Mouse (Mus musculus) MEL (cell line): ENCODE measurements around the gene St6galnac3. TPM values are rescaled to one million over a fixed set of nuclear protein-coding genes. Genes with fewer than 3 reads are reported as not detected.

Experiments
- DNase-seq: peaks from one replicate; pipeline ENCODE4 v3.0.0; 2011; ENCODE audit warnings: low read depth, low spot score
- H3K27ac ChIP-seq: 2 replicates; pipeline ENCODE4 v1.5.1; 2012; ENCODE audit warnings: low read depth, mild to moderate bottlenecking, control low read depth, low read length, moderate library complexity; ENCODE audit not compliant: control insufficient read depth
- H3K27me3 ChIP-seq, 2 experiments: fragments of 150-350 bp in 1 of 2; sonication (generic) in 1 of 2; 2 replicates each; pipeline ENCODE4 v1.6.1; 2012; ENCODE audit warnings: low read length in 2 of 2, mild to moderate bottlenecking in 2 of 2, improper control_type of control experiment in 1 of 2, moderate library complexity in 1 of 2; ENCODE audit not compliant: insufficient read depth in 2 of 2, control insufficient read depth in 1 of 2
- H3K36me3 ChIP-seq, 2 experiments: 2 replicates each; pipeline ENCODE4 v1.6.1; 2012 to 2014; ENCODE audit warnings: low read length in 2 of 2, improper control_type of control experiment in 1 of 2, inconsistent platforms in 1 of 2, mild to moderate bottlenecking in 1 of 2; ENCODE audit not compliant: insufficient read depth in 2 of 2, control insufficient read depth in 1 of 2
- H3K4me1 ChIP-seq, 2 experiments: fragments of 150-350 bp in 1 of 2; sonication (generic) in 1 of 2; 2 replicates each; pipeline ENCODE4 v1.6.1; 2012; ENCODE audit warnings: low read length in 2 of 2, improper control_type of control experiment in 1 of 2, mild to moderate bottlenecking in 1 of 2; ENCODE audit not compliant: insufficient read depth in 2 of 2, control insufficient read depth in 1 of 2
- H3K4me3 ChIP-seq, 2 experiments: fragments of 150-350 bp in 1 of 2; sonication (generic) in 1 of 2; 2 replicates each; pipeline ENCODE4 v1.5.1; 2012; ENCODE audit warnings: low read depth in 2 of 2, low read length in 2 of 2, mild to moderate bottlenecking in 2 of 2, moderate library complexity in 2 of 2, control low read depth in 1 of 2, improper control_type of control experiment in 1 of 2; ENCODE audit not compliant: control insufficient read depth in 1 of 2, insufficient read depth in 1 of 2
- H3K79me2 ChIP-seq: 2 replicates; pipeline ENCODE4 v1.6.1; 2012; ENCODE audit warnings: mild to moderate bottlenecking, low read length, moderate library complexity; ENCODE audit not compliant: control insufficient read depth, poor library complexity, insufficient read depth
- H3K9ac ChIP-seq: 2 replicates; pipeline ENCODE4 v1.6.1; 2012; ENCODE audit warnings: low read depth, mild to moderate bottlenecking, control low read depth, low read length, moderate library complexity; ENCODE audit not compliant: control insufficient read depth, poor library complexity, severe bottlenecking
- H3K9me3 ChIP-seq: fragments of 150-350 bp; sonication (generic); replicated peaks from 2 replicates; pipeline ENCODE4 v1.6.1; 2012; ENCODE audit warnings: mild to moderate bottlenecking, low read length, improper control_type of control experiment, moderate library complexity; ENCODE audit not compliant: insufficient read depth
- CHD1 ChIP-seq: IDR thresholded peaks from 2 replicates; pipeline ENCODE4 v1.6.1; 2012; ENCODE audit warnings: low read depth, mild to moderate bottlenecking, inconsistent platforms, low read length, improper control_type of control experiment
- CHD2 ChIP-seq: IDR thresholded peaks from 2 replicates; pipeline ENCODE4 v1.6.1; 2011; ENCODE audit warnings: low read length, improper control_type of control experiment
- E2F4 ChIP-seq: IDR thresholded peaks from 2 replicates; pipeline ENCODE4 v1.6.1; 2011; ENCODE audit warnings: low read depth, low read length, improper control_type of control experiment, borderline replicate concordance
- ELF1 ChIP-seq: IDR thresholded peaks from 2 replicates; pipeline ENCODE4 v1.6.1; 2014; ENCODE audit warnings: low read depth, mild to moderate bottlenecking, inconsistent platforms, low read length, improper control_type of control experiment, moderate library complexity
- EP300 ChIP-seq, 2 experiments: IDR thresholded peaks; 2 replicates each; pipeline ENCODE4 v1.6.1; 2011; ENCODE audit warnings: improper control_type of control experiment in 2 of 2, low read length in 2 of 2, low read depth in 1 of 2, mild to moderate bottlenecking in 1 of 2
- HCFC1 ChIP-seq: IDR thresholded peaks from 2 replicates; pipeline ENCODE4 v1.6.1; 2012; ENCODE audit warnings: low read depth, mild to moderate bottlenecking, inconsistent platforms, low read length, improper control_type of control experiment, moderate library complexity
- KAT2A ChIP-seq: conservative IDR thresholded peaks from 2 replicates; pipeline ENCODE4 v1.6.1; 2012; ENCODE audit warnings: low read depth, low read length, improper control_type of control experiment, inconsistent platforms
- MAFK ChIP-seq: IDR thresholded peaks from 2 replicates; pipeline ENCODE4 v1.6.1; 2011; ENCODE audit warnings: low read depth, mild to moderate bottlenecking, low read length, improper control_type of control experiment, borderline replicate concordance
- MAX ChIP-seq: IDR thresholded peaks from 2 replicates; pipeline ENCODE4 v1.6.1; 2011; ENCODE audit warnings: low read length, improper control_type of control experiment
- MAZ ChIP-seq: IDR thresholded peaks from 2 replicates; pipeline ENCODE4 v1.6.1; 2012; ENCODE audit warnings: low read depth, mild to moderate bottlenecking, inconsistent platforms, low read length, improper control_type of control experiment
- MEF2A ChIP-seq: IDR thresholded peaks from 2 replicates; pipeline ENCODE4 v1.6.1; 2014; ENCODE audit warnings: low read depth, mild to moderate bottlenecking, inconsistent platforms, low read length, improper control_type of control experiment; ENCODE audit not compliant: poor library complexity, insufficient replicate concordance, severe bottlenecking; ENCODE audit errors: extremely low read depth
- MYB ChIP-seq: IDR thresholded peaks from 2 replicates; pipeline ENCODE4 v1.6.1; 2011; ENCODE audit warnings: mild to moderate bottlenecking, low read depth, low read length, improper control_type of control experiment
- MYC ChIP-seq: IDR thresholded peaks from 2 replicates; pipeline ENCODE4 v1.6.1; 2011; ENCODE audit warnings: low read depth, mild to moderate bottlenecking, low read length, improper control_type of control experiment, moderate library complexity
- POLR2A ChIP-seq, 2 experiments: IDR thresholded peaks; 2 replicates each; pipeline ENCODE4 v1.6.1; 2011 to 2012; ENCODE audit warnings: low read length in 2 of 2, mild to moderate bottlenecking in 2 of 2, control low read depth in 1 of 2, improper control_type of control experiment in 1 of 2, low read depth in 1 of 2, moderate library complexity in 1 of 2; ENCODE audit not compliant: control insufficient read depth in 1 of 2, insufficient read depth in 1 of 2, poor library complexity in 1 of 2
- RCOR1 ChIP-seq: IDR thresholded peaks from 2 replicates; pipeline ENCODE4 v1.6.1; 2012; ENCODE audit warnings: low read depth, mild to moderate bottlenecking, inconsistent platforms, low read length, improper control_type of control experiment
- SIN3A ChIP-seq: IDR thresholded peaks from 2 replicates; pipeline ENCODE4 v1.6.1; 2012; ENCODE audit warnings: low read length, improper control_type of control experiment, inconsistent platforms
- USF1 ChIP-seq: IDR thresholded peaks from 2 replicates; pipeline ENCODE4 v1.6.1; 2014; ENCODE audit warnings: low read depth, mild to moderate bottlenecking, inconsistent platforms, low read length, improper control_type of control experiment, moderate library complexity
- ZNF384 ChIP-seq: IDR thresholded peaks from 2 replicates; pipeline ENCODE4 v1.6.1; 2012; ENCODE audit warnings: low read depth, mild to moderate bottlenecking, inconsistent platforms, low read length, improper control_type of control experiment
- polyA plus RNA-seq, 2 experiments: library from polyadenylated mRNA; stranded (reverse) in 1 of 2; unstranded in 1 of 2; fragments of >175 nt in 1 of 2; fragments of >200 nt in 1 of 2; gene quantifications; 2 replicates each; pipeline versions ENCODE4 v1.2.1 to v1.2.4; 2012; ENCODE audit warnings: low replicate concordance in 2 of 2, low read depth in 1 of 2; ENCODE audit not compliant: insufficient read length in 2 of 2, insufficient read depth in 1 of 2, missing spikeins in 1 of 2
- total RNA-seq: library from RNA; depleted of rRNA; stranded (reverse); fragments of 300-350 nt; gene quantifications from 2 replicates; pipeline ENCODE4 v1.2.3, GENCODE M21; 2012

St6galnac3 gene
- total and polyA plus RNA-seq, 3 experiments = 7.8 to 11.4 TPM; not detected in 1

- no peak overlapping the region for H3K9ac ChIP-seq
- no peaks in the 10 kb centered on the region for H3K36me3 ChIP-seq
- no peak for TF ChIP-seq MYB
- no peak for TF ChIP-seq USF1
- no peak for TF ChIP-seq KAT2A
- no peak for TF ChIP-seq EP300 (IDR thresholded peaks at IDR 0.05; ENCODE audit: low read depth in 1 of 2, low read length in 2 of 2)
- TF ChIP-seq, all 39 proteins: peak for 0
- no peak overlapping the region for H3K27ac ChIP-seq
- peaks cover 0 to 3% of the 10 kb centered on the region in 2 experiments; a peak in 3 of 4 replicates for H3K27me3 ChIP-seq
- no peaks in the 10 kb centered on the region for H3K79me2 ChIP-seq
- no peaks in the 10 kb centered on the region for H3K9me3 ChIP-seq
- no peak overlapping the region for H3K4me3 ChIP-seq
- no peaks in the 10 kb centered on the region for H3K4me1 ChIP-seq
- DNase-seq = no peak
Observed at GRCm38 (mm10) chr3:153181242-153181641, 543.7 kb downstream of the St6galnac3 start.

- no peaks in the 10 kb centered on the region for H3K79me2 ChIP-seq
- no peaks in the 10 kb centered on the region for H3K4me1 ChIP-seq
- DNase-seq = no peak
- no peaks in the 10 kb centered on the region for H3K36me3 ChIP-seq
- H3K27ac ChIP-seq = no peak overlapping the region
- no peak for TF ChIP-seq MAFK
- no peak for TF ChIP-seq MAZ
- no peak for TF ChIP-seq MYC
- TF ChIP-seq CHD2 = no peak
- TF ChIP-seq POLR2A (IDR thresholded peaks at IDR 0.05; ENCODE audit: control insufficient read depth in 1 of 2, insufficient read depth in 1 of 2, low read depth in 1 of 2, low read length in 2 of 2, poor library complexity in 1 of 2) = no peak
- TF ChIP-seq MEF2A = no peak
- TF ChIP-seq CHD1 = no peak
- TF ChIP-seq E2F4 = no peak
- no peak for TF ChIP-seq USF1
- TF ChIP-seq RCOR1 = no peak
- no peak for TF ChIP-seq HCFC1
- TF ChIP-seq ZNF384 = no peak
- no peak for TF ChIP-seq SIN3A
- no peak for TF ChIP-seq MAX
- TF ChIP-seq ELF1 = no peak
- H3K27me3 ChIP-seq = peaks cover 0 to 1% of the 10 kb centered on the region in 2 experiments; a peak in 3 of 4 replicates
- no peak overlapping the region for H3K9ac ChIP-seq
- no peaks in the 10 kb centered on the region for H3K9me3 ChIP-seq
- H3K4me3 ChIP-seq = no peak overlapping the region
Observed at GRCm38 (mm10) chr3:153176749-153177148, 548.2 kb downstream of the St6galnac3 start.
